Mouse (Mus musculus): Measurements from ENCODE around the gene Pdlim4.

Gene Pdlim4

DNA sequence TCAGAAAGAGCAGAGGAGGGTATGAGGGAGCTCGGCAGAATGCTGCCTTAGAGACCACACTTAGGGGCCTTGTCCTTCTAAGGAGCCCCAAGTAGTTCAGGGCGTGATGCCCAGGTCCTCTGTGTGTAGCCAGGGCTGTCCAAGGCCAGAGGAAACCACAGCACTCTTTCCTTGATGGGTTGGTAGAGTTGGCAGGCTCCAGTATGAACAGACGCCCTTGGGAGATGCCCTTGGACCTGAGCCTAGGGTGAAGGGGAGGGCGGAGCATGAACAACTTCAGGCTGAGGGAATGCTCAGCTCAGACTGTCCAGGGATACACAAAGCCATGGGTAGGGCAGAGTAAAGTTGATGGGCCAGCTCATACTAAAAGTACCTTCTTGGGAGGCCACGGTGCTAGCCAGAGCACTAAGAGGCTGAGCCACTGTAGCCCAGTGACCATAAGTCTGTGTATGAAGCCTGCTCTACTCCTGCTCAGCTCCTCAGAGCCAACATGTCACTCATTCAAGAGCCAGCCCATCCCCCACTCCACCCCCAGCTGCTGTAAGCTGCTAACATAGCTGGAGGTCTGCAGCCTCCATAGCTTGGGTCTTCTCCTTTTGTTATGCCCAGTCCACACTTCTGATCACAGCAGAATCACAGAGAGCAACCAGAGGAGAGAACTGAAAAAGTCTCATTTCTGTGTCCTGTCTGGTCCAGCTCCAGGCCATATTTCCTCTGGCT, 3.1 kb upstream of the Pdlim4 start:
- Histone ChIP-seq H3K9me3 (ENCODE audit: low read length) (peaks cover 18% of the 10 kb centered on the region), H3K4me3 (replicated peaks; ENCODE audit: low read length) (peak overlapping the region; percentile 10; the same call in 1 of the 2 replicates), H3K4me1 (replicated peaks; ENCODE audit: low read depth, low read length) (peaks cover 51% of the 10 kb centered on the region), H3K36me3 (ENCODE audit: insufficient read depth, low read length) (no peaks in the 10 kb centered on the region), H3K27me3 (ENCODE audit: insufficient read depth, low read length) (peaks cover 86% of the 10 kb centered on the region)
- TF ChIP-seq CTCF (conservative IDR thresholded peaks at IDR 0.05; ENCODE audit: low read length) (no peak), NANOG (IDR thresholded peaks at IDR 0.05; ENCODE audit: borderline replicate concordance, low read length) (no peak), POU5F1 (IDR thresholded peaks at IDR 0.05; ENCODE audit: borderline replicate concordance, low read length) (no peak)

GRCm38 (mm10) chr11:54067996-54068519, 756 bp downstream of the Pdlim4 start:
- Histone ChIP-seq H3K36me3 (ENCODE audit: insufficient read depth, low read length) (no peaks in the 10 kb centered on the region), H3K4me3 (replicated peaks; ENCODE audit: low read length) (peak overlapping the region; percentile 78), H3K27me3 (ENCODE audit: insufficient read depth, low read length) (peaks cover 76% of the 10 kb centered on the region), H3K4me1 (replicated peaks; ENCODE audit: low read depth, low read length) (peaks cover 50% of the 10 kb centered on the region), H3K9me3 (ENCODE audit: low read length) (peaks cover 18% of the 10 kb centered on the region)
- TF ChIP-seq POU5F1 (IDR thresholded peaks at IDR 0.05; ENCODE audit: borderline replicate concordance, low read length) (no peak), CTCF (conservative IDR thresholded peaks at IDR 0.05; ENCODE audit: low read length) (no peak), NANOG (IDR thresholded peaks at IDR 0.05; ENCODE audit: borderline replicate concordance, low read length) (no peak)

DNA sequence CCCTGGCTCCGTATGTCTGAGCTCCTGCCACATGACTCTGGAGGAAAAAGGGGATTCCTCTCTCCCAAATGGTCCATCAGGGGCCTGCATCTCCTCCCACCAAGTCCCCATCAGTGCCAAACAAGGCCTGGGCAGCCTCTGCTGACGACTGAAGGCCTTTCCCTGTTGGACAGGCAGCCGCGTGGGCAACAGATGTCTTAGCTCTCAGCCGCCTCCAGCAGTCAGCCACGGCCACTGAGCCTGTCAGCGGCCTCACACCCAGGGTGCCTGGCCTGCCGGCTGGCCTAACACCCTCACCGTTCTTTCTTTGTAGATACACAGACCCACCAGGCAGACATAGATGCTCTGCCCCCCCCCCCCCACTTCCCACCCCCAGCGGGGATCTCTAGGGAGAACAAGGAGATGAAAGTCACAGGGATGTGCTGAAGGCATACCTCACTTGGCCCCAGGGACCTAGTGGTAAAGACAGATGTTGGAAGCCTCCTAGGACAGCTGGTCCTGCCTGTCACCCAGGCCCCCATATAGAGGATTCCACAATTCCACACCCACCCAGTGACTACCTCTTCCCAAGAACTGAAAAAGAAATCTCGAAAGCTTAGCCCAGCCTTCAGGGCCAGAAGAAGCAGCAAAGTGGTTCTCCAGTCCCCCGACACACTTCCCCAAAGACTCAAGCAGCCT, 1.4 kb downstream of the Pdlim4 start:
- H3K36me3 ChIP-seq (ENCODE audit: insufficient read depth, low read length) = no peaks in the 10 kb centered on the region
- no peak for TF ChIP-seq POU5F1 (IDR thresholded peaks at IDR 0.05; ENCODE audit: borderline replicate concordance, low read length)
- TF ChIP-seq CTCF (conservative IDR thresholded peaks at IDR 0.05; ENCODE audit: low read length) = no peak
- TF ChIP-seq NANOG (IDR thresholded peaks at IDR 0.05; ENCODE audit: borderline replicate concordance, low read length) = no peak
- H3K27me3 ChIP-seq (ENCODE audit: insufficient read depth, low read length) = peaks cover 72% of the 10 kb centered on the region
- no peak overlapping the region for H3K4me3 ChIP-seq (replicated peaks; ENCODE audit: low read length)
- H3K9me3 ChIP-seq (ENCODE audit: low read length) = peaks cover 18% of the 10 kb centered on the region
- peaks cover 50% of the 10 kb centered on the region for H3K4me1 ChIP-seq (replicated peaks; ENCODE audit: low read depth, low read length)

DNA sequence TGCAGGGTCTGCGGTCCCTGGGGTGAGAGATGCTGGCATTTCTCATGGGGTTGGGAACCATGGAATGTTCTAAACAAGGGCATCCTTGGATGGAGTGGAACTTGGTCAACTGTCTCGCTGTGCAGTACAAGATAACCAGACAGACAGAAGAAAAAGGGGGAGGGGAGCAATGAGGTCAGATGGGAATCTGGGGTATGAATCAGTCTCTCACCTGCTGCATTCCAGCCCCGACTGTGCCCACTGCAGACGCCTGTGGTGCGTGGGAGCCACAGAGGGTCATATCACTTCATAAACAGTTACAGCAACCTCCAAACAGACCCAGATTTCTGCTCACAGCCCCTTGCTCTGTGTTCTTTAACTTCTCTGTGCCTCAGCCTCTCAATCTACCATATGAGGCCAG, 2.4 kb downstream of the Pdlim4 start:
- Histone ChIP-seq H3K36me3 (ENCODE audit: insufficient read depth, low read length) (no peaks in the 10 kb centered on the region), H3K4me1 (replicated peaks; ENCODE audit: low read depth, low read length) (peaks cover 43% of the 10 kb centered on the region), H3K9me3 (ENCODE audit: low read length) (peaks cover 18% of the 10 kb centered on the region), H3K4me3 (replicated peaks; ENCODE audit: low read length) (no peak overlapping the region), H3K27me3 (ENCODE audit: insufficient read depth, low read length) (peaks cover 70% of the 10 kb centered on the region)
- TF ChIP-seq POU5F1 (IDR thresholded peaks at IDR 0.05; ENCODE audit: borderline replicate concordance, low read length) = no peak
- no peak for TF ChIP-seq NANOG (IDR thresholded peaks at IDR 0.05; ENCODE audit: borderline replicate concordance, low read length)
- no peak for TF ChIP-seq CTCF (conservative IDR thresholded peaks at IDR 0.05; ENCODE audit: low read length)

DNA sequence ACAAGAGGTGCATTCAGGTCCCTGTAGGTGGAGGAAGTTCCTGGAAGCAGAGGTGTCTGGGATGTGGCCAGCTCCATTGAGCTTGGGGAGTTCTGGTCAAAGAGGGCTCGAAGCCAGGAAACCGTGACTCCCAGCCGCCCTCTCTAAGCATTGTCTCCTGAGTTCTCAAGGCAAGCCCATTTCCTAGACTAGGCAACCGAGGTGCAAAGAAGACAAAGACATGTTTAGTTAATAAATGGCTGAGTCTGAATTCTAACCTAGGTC, 3.0 kb downstream of the Pdlim4 start:
- H3K36me3 ChIP-seq (ENCODE audit: insufficient read depth, low read length) = no peaks in the 10 kb centered on the region
- H3K4me1 ChIP-seq (replicated peaks; ENCODE audit: low read depth, low read length) = peaks cover 41% of the 10 kb centered on the region
- H3K4me3 ChIP-seq (replicated peaks; ENCODE audit: low read length) = no peak overlapping the region
- H3K9me3 ChIP-seq (ENCODE audit: low read length) = peaks cover 18% of the 10 kb centered on the region
- TF ChIP-seq POU5F1 (IDR thresholded peaks at IDR 0.05; ENCODE audit: borderline replicate concordance, low read length) (no peak), CTCF (conservative IDR thresholded peaks at IDR 0.05; ENCODE audit: low read length) (no peak), NANOG (IDR thresholded peaks at IDR 0.05; ENCODE audit: borderline replicate concordance, low read length) (no peak)
- H3K27me3 ChIP-seq (ENCODE audit: insufficient read depth, low read length) = peaks cover 64% of the 10 kb centered on the region

DNA sequence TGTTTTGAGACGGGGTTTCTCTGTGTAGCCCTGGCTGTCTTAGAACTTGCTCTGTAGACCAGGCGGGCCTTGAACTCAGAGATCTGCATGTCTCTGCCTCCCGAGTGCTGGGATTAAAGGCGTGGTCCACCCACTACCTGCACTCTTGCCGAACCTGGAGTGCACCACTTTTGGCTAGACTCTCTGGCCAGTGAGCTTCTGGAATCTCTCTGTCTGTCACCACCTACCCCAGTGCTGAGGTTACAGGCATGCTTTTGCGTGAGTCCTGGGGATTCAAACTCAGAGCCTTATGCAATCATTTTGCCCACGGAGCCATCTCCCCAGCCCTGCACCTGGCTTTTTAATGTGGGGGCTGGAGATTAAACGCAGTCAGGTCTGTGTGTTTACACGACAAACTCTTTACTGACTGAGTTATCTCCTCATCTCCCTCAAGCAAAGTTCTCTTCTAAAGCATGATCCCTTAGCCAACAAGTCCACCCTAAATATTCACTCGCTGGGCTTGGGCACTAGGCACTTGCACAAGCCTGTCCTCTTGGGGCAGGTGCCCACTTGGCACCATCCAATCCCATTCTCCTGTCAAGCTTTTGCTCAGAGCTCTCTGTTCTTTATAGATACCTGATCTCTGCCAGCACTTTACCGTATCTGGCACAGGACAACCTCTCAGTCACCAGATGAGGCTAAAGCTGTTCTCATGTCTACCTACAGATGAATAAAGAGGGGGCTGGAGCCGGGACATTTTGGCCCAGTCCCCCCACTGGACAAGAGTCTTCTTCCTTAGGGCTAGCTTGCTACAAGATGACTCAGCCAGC, 3.5 kb downstream of the Pdlim4 start:
- Histone ChIP-seq H3K4me3 (replicated peaks; ENCODE audit: low read length) (no peak overlapping the region), H3K9me3 (ENCODE audit: low read length) (peaks cover 18% of the 10 kb centered on the region), H3K4me1 (replicated peaks; ENCODE audit: low read depth, low read length) (peaks cover 46% of the 10 kb centered on the region), H3K27me3 (ENCODE audit: insufficient read depth, low read length) (peaks cover 59% of the 10 kb centered on the region), H3K36me3 (ENCODE audit: insufficient read depth, low read length) (no peaks in the 10 kb centered on the region)
- TF ChIP-seq POU5F1 (IDR thresholded peaks at IDR 0.05; ENCODE audit: borderline replicate concordance, low read length) (no peak), CTCF (conservative IDR thresholded peaks at IDR 0.05; ENCODE audit: low read length) (no peak), NANOG (IDR thresholded peaks at IDR 0.05; ENCODE audit: borderline replicate concordance, low read length) (no peak)

DNA sequence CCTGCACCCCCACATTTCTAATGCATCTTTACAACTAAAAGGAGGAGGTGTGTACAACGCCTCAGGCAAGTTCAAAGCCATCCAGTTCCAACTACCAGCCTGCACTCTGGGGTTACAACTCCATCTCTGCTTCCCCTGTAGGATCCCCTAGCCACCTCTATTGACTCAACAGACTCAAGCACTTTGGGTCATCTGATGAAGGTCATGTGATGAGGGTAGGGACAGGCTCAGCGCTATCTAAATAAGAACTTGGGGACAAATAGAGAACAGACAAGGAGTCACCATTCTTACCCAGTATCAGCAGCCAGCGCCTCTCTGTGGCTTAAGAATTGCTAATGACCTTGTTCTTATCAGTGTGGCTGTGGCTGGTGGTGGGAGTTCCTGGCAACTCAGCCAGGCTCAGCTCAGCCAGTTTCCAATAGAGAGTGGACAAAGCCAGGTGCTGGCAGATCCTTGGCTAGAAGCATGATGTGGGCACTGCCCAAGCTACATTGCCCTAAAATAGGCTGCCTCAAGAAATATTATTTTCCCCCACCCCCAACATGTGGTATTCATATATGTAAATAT, 4.3 kb downstream of the Pdlim4 start:
- Histone ChIP-seq H3K36me3 (ENCODE audit: insufficient read depth, low read length) (no peaks in the 10 kb centered on the region), H3K9me3 (ENCODE audit: low read length) (peaks cover 18% of the 10 kb centered on the region)
- TF ChIP-seq POU5F1 (IDR thresholded peaks at IDR 0.05; ENCODE audit: borderline replicate concordance, low read length) (no peak), CTCF (conservative IDR thresholded peaks at IDR 0.05; ENCODE audit: low read length) (no peak), NANOG (IDR thresholded peaks at IDR 0.05; ENCODE audit: borderline replicate concordance, low read length) (no peak)

GRCm38 (mm10) chr11:54063472-54063775, 5.4 kb downstream of the Pdlim4 start:
- no peaks in the 10 kb centered on the region for H3K36me3 ChIP-seq (ENCODE audit: insufficient read depth, low read length)
- H3K9me3 ChIP-seq (ENCODE audit: low read length) = peaks cover 18% of the 10 kb centered on the region
- H3K4me3 ChIP-seq (replicated peaks; ENCODE audit: low read length) = no peak overlapping the region
- H3K4me1 ChIP-seq (replicated peaks; ENCODE audit: low read depth, low read length) = peaks cover 54% of the 10 kb centered on the region
- TF ChIP-seq POU5F1 (IDR thresholded peaks at IDR 0.05; ENCODE audit: borderline replicate concordance, low read length) (no peak), NANOG (IDR thresholded peaks at IDR 0.05; ENCODE audit: borderline replicate concordance, low read length) (no peak), CTCF (conservative IDR thresholded peaks at IDR 0.05; ENCODE audit: low read length) (no peak)
- peaks cover 48% of the 10 kb centered on the region for H3K27me3 ChIP-seq (ENCODE audit: insufficient read depth, low read length)

More for the DNA sequence above, 4.3 kb downstream of the Pdlim4 start:
- H3K4me3 ChIP-seq (replicated peaks; ENCODE audit: low read length) = no peak overlapping the region
- peaks cover 56% of the 10 kb centered on the region for H3K27me3 ChIP-seq (ENCODE audit: insufficient read depth, low read length)
- peaks cover 51% of the 10 kb centered on the region for H3K4me1 ChIP-seq (replicated peaks; ENCODE audit: low read depth, low read length)

Data from E14TG2a.4 (cell line).